Comparison of ENCODE assay signal across 1 mouse cellular context in genomic region chr16:96896510-96897133, GRCm38 (mm10).
TF ChIP-seq lines count a peak whose summit lies in the region.

No protein-coding gene starts in this region.

TF ChIP-seq in CH12.LX, 34 proteins besides CTCF, POLR2A, EP300 and RAD21 (continued from another document):
- 0 out of 2 replicates have a peak, but pooled peaks have one; percentile 32 for TF ChIP-seq NELFE (IDR thresholded peaks at IDR 0.05; ENCODE audit: low read depth, low read length)
- no peak for TF ChIP-seq ELF1 (IDR thresholded peaks at IDR 0.05; ENCODE audit: low read depth, low read length)
- TF ChIP-seq ZC3H11A (IDR thresholded peaks at IDR 0.05; ENCODE audit: low read depth, low read length), result peak; percentile 49
- peak; percentile 93 for TF ChIP-seq SMC3 (IDR thresholded peaks at IDR 0.05; ENCODE audit: low read depth, low read length)
- TF ChIP-seq PAX5 (IDR thresholded peaks at IDR 0.05; ENCODE audit: low read length), result no peak
TF ChIP-seq in CH12.LX: peak in this region for 8.
